Mouse (Mus musculus) myocyte (in vitro differentiated cells): ENCODE results near the gene Samm50.

Experiments
- E2F4 ChIP-seq: IDR thresholded peaks from one replicate; pipeline ENCODE4 v1.6.1; 2011; ENCODE audit warnings: mild to moderate bottlenecking, control low read depth, moderate library complexity; ENCODE audit not compliant: insufficient read depth
- MAX ChIP-seq: IDR thresholded peaks from one replicate; pipeline ENCODE4 v1.6.1; 2011; ENCODE audit warnings: low read depth, mild to moderate bottlenecking, control low read depth
- MYOG ChIP-seq, 3 experiments: IDR thresholded peaks; one replicate each; pipeline ENCODE4 v1.6.1; 2011; ENCODE audit warnings: control low read depth in 2 of 3, low read depth in 2 of 3, mild to moderate bottlenecking in 2 of 3; ENCODE audit not compliant: insufficient read length in 2 of 3, control insufficient read depth in 1 of 3, insufficient read depth in 1 of 3
- POLR2A ChIP-seq: IDR thresholded peaks from one replicate; pipeline ENCODE4 v1.6.1; 2011; ENCODE audit warnings: low read depth, mild to moderate bottlenecking, control low read depth, moderate library complexity; ENCODE audit not compliant: insufficient read length
- POLR2AphosphoS2 ChIP-seq: IDR thresholded peaks from one replicate; pipeline ENCODE4 v1.6.1; 2011; ENCODE audit warnings: low read depth, control low read depth; ENCODE audit not compliant: insufficient read length
- TCF12 ChIP-seq: IDR thresholded peaks from one replicate; pipeline ENCODE4 v1.6.1; 2011; ENCODE audit warnings: mild to moderate bottlenecking, control low read depth; ENCODE audit not compliant: poor library complexity, insufficient read depth, severe bottlenecking
- USF1 ChIP-seq: IDR thresholded peaks from one replicate; pipeline ENCODE4 v1.6.1; 2011; ENCODE audit warnings: low read depth, mild to moderate bottlenecking, control low read depth, moderate library complexity

- TF ChIP-seq POLR2A (no peak), USF1 (no peak), POLR2AphosphoS2 (no peak), E2F4 (no peak), MYOG (IDR thresholded peaks at IDR 0.05; ENCODE audit: control insufficient read depth in 1 of 3, insufficient read depth in 1 of 3, insufficient read length in 2 of 3, low read depth in 2 of 3) (no peak), MAX (no peak), TCF12 (no peak)
These were observed 22.5 kb upstream of the Samm50 start for GRCm38 (mm10) chr15:84169511-84169910.
